Mouse (Mus musculus): Measurements from ENCODE around the gene Prkar1a.

DNA sequence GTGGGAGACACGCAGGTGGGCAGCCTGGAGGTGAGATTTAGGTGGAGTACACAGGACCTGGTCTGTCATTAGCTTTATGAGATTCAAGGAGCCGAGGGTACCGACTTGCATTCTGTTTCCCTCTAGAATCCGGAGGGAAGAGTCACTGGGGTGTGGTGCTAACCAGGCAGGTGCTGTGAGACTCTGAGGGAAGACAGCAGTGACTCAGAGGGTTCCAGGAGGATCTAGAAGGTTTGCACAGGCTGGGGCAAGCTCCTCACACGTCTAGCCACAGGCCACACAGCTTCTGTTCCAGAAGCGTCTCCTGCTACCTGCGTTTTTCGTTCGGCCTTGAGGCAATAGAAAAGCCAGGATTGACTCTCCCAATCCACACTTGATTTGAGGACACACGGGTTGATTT is 49.5 kb downstream of the Prkar1a start:
- TF ChIP-seq POLR2A (IDR thresholded peaks at IDR 0.05; ENCODE audit: borderline replicate concordance, low read depth, low read length) (no peak), CTCF (IDR thresholded peaks at IDR 0.05; ENCODE audit: low read depth, low read length) (no peak)
